Mouse (Mus musculus) G1E (cell line): ENCODE measurements around the gene Cd69. TPM values are rescaled to one million over a fixed set of nuclear protein-coding genes. Genes with fewer than 3 reads are reported as not detected.

Experiments used
- ATAC-seq: 2 replicates; pipeline ENCODE4 v1.8.0; 2016; ENCODE audit warnings: mild to moderate bottlenecking; ENCODE audit not compliant: insufficient number of reproducible peaks, poor library complexity, low FRiP score, severe bottlenecking; ENCODE audit errors: extremely low read depth
- DNase-seq: peaks from one replicate; pipeline ENCODE4 v3.0.0; 2012; ENCODE audit warnings: low spot score
- H3K27me3 ChIP-seq: 2 replicates; pipeline ENCODE4 v1.6.1; 2012; ENCODE audit warnings: mild to moderate bottlenecking, low read length, inconsistent platforms; ENCODE audit not compliant: insufficient read depth
- H3K36me3 ChIP-seq: replicated peaks from 2 replicates; pipeline ENCODE3; 2012; ENCODE audit warnings: mild to moderate bottlenecking, inconsistent platforms
- H3K4me1 ChIP-seq: 2 replicates; pipeline ENCODE4 v1.6.1; 2012; ENCODE audit warnings: low read depth, low read length, inconsistent platforms, mixed read lengths; ENCODE audit not compliant: insufficient read depth
- H3K4me3 ChIP-seq: 2 replicates; pipeline ENCODE4 v1.5.1; 2012; ENCODE audit warnings: low read depth, mild to moderate bottlenecking, inconsistent platforms, low read length, moderate library complexity, mixed read lengths
- H3K9me3 ChIP-seq: replicated peaks from 2 replicates; pipeline ENCODE4 v1.6.1; 2012; ENCODE audit warnings: inconsistent platforms
- CTCF ChIP-seq: IDR thresholded peaks from 2 replicates; pipeline ENCODE4 v1.5.1; 2012; ENCODE audit warnings: low read depth, low read length, inconsistent platforms, mixed read lengths
- GATA1 ChIP-seq: IDR thresholded peaks from 2 replicates; pipeline ENCODE4 v1.6.1; 2012; ENCODE audit warnings: borderline replicate concordance, low read length, inconsistent platforms, mixed read lengths
- GATA2 ChIP-seq: IDR thresholded peaks from 2 replicates; pipeline ENCODE4 v1.6.1; 2012; ENCODE audit warnings: low read depth, low read length, inconsistent platforms, borderline replicate concordance
- POLR2AphosphoS5 ChIP-seq: IDR thresholded peaks from 2 replicates; pipeline ENCODE4 v1.6.1; 2012; ENCODE audit warnings: low read depth, low read length, inconsistent platforms; ENCODE audit not compliant: insufficient replicate concordance
- TAL1 ChIP-seq: conservative IDR thresholded peaks from 2 replicates; pipeline ENCODE4 v1.6.1; 2012; ENCODE audit warnings: low read depth, low read length, inconsistent platforms, mixed read lengths
- polyA plus RNA-seq: library from polyadenylated mRNA; stranded (reverse); fragments of >175 nt; gene quantifications from 2 replicates; pipeline ENCODE4 v1.2.3, GENCODE M21; 2012
- total RNA-seq, 2 experiments: library from RNA; stranded (forward) in 1 of 2; stranded (reverse) in 1 of 2; fragments of 200-1000 nt in 1 of 2; fragments of >200 nt in 1 of 2; fragmentation: Nextera tagmentation in 1 of 2; gene quantifications; 2 replicates each; pipeline ENCODE4 v1.2.3; 2014 to 2017

Gene Cd69
- total and polyA plus RNA-seq, 3 experiments = not detected

GRCm38 (mm10) chr6:129222188-129222800, 52.9 kb downstream of the Cd69 start:
- Histone ChIP-seq H3K4me1 (no peaks in the 10 kb centered on the region), H3K36me3 (no peaks in the 10 kb centered on the region), H3K27me3 (no peaks in the 10 kb centered on the region), H3K9me3 (peaks cover 11% of the 10 kb centered on the region), H3K4me3 (no peak overlapping the region)
- ATAC-seq = no peak
- DNase-seq = no peak
- TF ChIP-seq GATA1 (no peak), GATA2 (no peak), TAL1 (no peak), POLR2AphosphoS5 (no peak)

GRCm38 (mm10) chr6:129221053-129221452, 54.2 kb downstream of the Cd69 start:
- ATAC-seq (no peak), DNase-seq (no peak)
- no peak overlapping the region for H3K4me3 ChIP-seq
- H3K9me3 ChIP-seq = peaks cover 12% of the 10 kb centered on the region
- no peaks in the 10 kb centered on the region for H3K4me1 ChIP-seq
- no peak for TF ChIP-seq GATA2
- TF ChIP-seq POLR2AphosphoS5 = no peak
- TF ChIP-seq TAL1 = no peak
- TF ChIP-seq GATA1 = no peak
- no peak for TF ChIP-seq CTCF
- H3K36me3 ChIP-seq = no peaks in the 10 kb centered on the region
- no peaks in the 10 kb centered on the region for H3K27me3 ChIP-seq

GRCm38 (mm10) chr6:129219897-129220517, 55.2 kb downstream of the Cd69 start:
- no peaks in the 10 kb centered on the region for H3K4me1 ChIP-seq
- no peak for TF ChIP-seq GATA1
- TF ChIP-seq TAL1 = no peak
- no peak for TF ChIP-seq POLR2AphosphoS5
- no peak for TF ChIP-seq CTCF
- no peak for TF ChIP-seq GATA2
- no peak for DNase-seq
- H3K9me3 ChIP-seq = peaks cover 16% of the 10 kb centered on the region
- H3K27me3 ChIP-seq = no peaks in the 10 kb centered on the region
- no peak overlapping the region for H3K4me3 ChIP-seq
- no peak for ATAC-seq
- no peaks in the 10 kb centered on the region for H3K36me3 ChIP-seq

GRCm38 (mm10) chr6:129218191-129218696, 57.0 kb downstream of the Cd69 start:
- no peak overlapping the region for H3K4me3 ChIP-seq
- H3K9me3 ChIP-seq = peaks cover 19% of the 10 kb centered on the region
- H3K27me3 ChIP-seq = no peaks in the 10 kb centered on the region
- H3K4me1 ChIP-seq = no peaks in the 10 kb centered on the region
- no peaks in the 10 kb centered on the region for H3K36me3 ChIP-seq
- DNase-seq (no peak), ATAC-seq (no peak)
- TF ChIP-seq CTCF (no peak), GATA1 (no peak)

Other genes starting within 250 kb of the Cd69 start
- gene Klrb1f, start 229.5 kb downstream of the Cd69 start, total RNA-seq (2014; fragmentation: Nextera tagmentation) = not detected in 2 replicates
- gene Klrb1f, start 229.5 kb downstream of the Cd69 start, total RNA-seq (2017) = not detected in 2 replicates
- not detected in 2 replicates for gene Klrb1f, start 229.5 kb downstream of the Cd69 start, polyA plus RNA-seq
- not detected in 2 replicates for gene Clec2e, start 174.5 kb downstream of the Cd69 start, total RNA-seq (2014; fragmentation: Nextera tagmentation)
- gene Clec2e, start 174.5 kb downstream of the Cd69 start, total RNA-seq (2017) = not detected in 2 replicates
- gene Clec2e, start 174.5 kb downstream of the Cd69 start, polyA plus RNA-seq = not detected in 2 replicates
- gene Clec2d, start 94.8 kb downstream of the Cd69 start, total RNA-seq (2014; fragmentation: Nextera tagmentation) = not detected in 2 replicates
- gene Clec2d, start 94.8 kb downstream of the Cd69 start, total RNA-seq (2017) = 0.12 TPM in 1 of 2 replicates, not detected in the other
- gene Clec2d, start 94.8 kb downstream of the Cd69 start, polyA plus RNA-seq = not detected in 2 replicates
- gene 4922502D21Rik, start 56.4 kb upstream of the Cd69 start, total RNA-seq (2014; fragmentation: Nextera tagmentation) = not detected in 2 replicates
- not detected in 2 replicates for gene 4922502D21Rik, start 56.4 kb upstream of the Cd69 start, total RNA-seq (2017)
- gene 4922502D21Rik, start 56.4 kb upstream of the Cd69 start, polyA plus RNA-seq = not detected in 2 replicates
- not detected in 2 replicates for gene Clec12a, start 67.3 kb upstream of the Cd69 start, total RNA-seq (2014; fragmentation: Nextera tagmentation)
- 0.11 and 0.17 TPM in 2 replicates for gene Clec12a, start 67.3 kb upstream of the Cd69 start, total RNA-seq (2017)
- not detected in 2 replicates for gene Clec12a, start 67.3 kb upstream of the Cd69 start, polyA plus RNA-seq
- gene Clec12b, start 110.4 kb upstream of the Cd69 start, total RNA-seq (2014; fragmentation: Nextera tagmentation) = not detected in 2 replicates
- 0.11 TPM in 1 of 2 replicates, not detected in the other for gene Clec12b, start 110.4 kb upstream of the Cd69 start, total RNA-seq (2017)
- gene Clec12b, start 110.4 kb upstream of the Cd69 start, polyA plus RNA-seq = not detected in 2 replicates
- gene Clec1b, start 121.9 kb upstream of the Cd69 start, total RNA-seq (2014; fragmentation: Nextera tagmentation) = not detected in 2 replicates
- gene Clec1b, start 121.9 kb upstream of the Cd69 start, total RNA-seq (2017) = 0.22 TPM in 1 of 2 replicates, not detected in the other
- not detected in 2 replicates for gene Clec1b, start 121.9 kb upstream of the Cd69 start, polyA plus RNA-seq
- not detected in 2 replicates for gene Clec9a, start 133.4 kb upstream of the Cd69 start, total RNA-seq (2014; fragmentation: Nextera tagmentation)
- gene Clec9a, start 133.4 kb upstream of the Cd69 start, total RNA-seq (2017) = 0.06 and 0.11 TPM in 2 replicates
- gene Clec9a, start 133.4 kb upstream of the Cd69 start, polyA plus RNA-seq = not detected in 2 replicates
- not detected in 2 replicates for gene Clec1a, start 176.6 kb upstream of the Cd69 start, total RNA-seq (2014; fragmentation: Nextera tagmentation)
- gene Clec1a, start 176.6 kb upstream of the Cd69 start, total RNA-seq (2017) = under 0.01 and 0.05 TPM in 2 replicates
- gene Clec1a, start 176.6 kb upstream of the Cd69 start, polyA plus RNA-seq = not detected in 2 replicates
- gene Olr1, start 231.7 kb upstream of the Cd69 start, total RNA-seq (2014; fragmentation: Nextera tagmentation) = not detected in 2 replicates
- gene Olr1, start 231.7 kb upstream of the Cd69 start, total RNA-seq (2017) = 0.58 and 1.4 TPM in 2 replicates
- gene Olr1, start 231.7 kb upstream of the Cd69 start, polyA plus RNA-seq = not detected in 2 replicates
- not detected in 2 replicates for gene Tmem52b, start 237.1 kb upstream of the Cd69 start, total RNA-seq (2014; fragmentation: Nextera tagmentation)
- 0.05 and 0.12 TPM in 2 replicates for gene Tmem52b, start 237.1 kb upstream of the Cd69 start, total RNA-seq (2017)
- gene Tmem52b, start 237.1 kb upstream of the Cd69 start, polyA plus RNA-seq = not detected in 2 replicates